In genomic region chr13:59368550-59369449, GRCm38 (mm10) we compare ENCODE assay signal across 22 mouse cellular contexts.
"Had no signal": no experiment of that assay in that cellular context is flagged by ENCODE, and none has a peak within 500 bp of the region (broad histone marks: within the 10 kb centered on the region; RNA-seq: fewer than 3 reads in every experiment).

No protein-coding gene starts in this region.

- H3K27me3 ChIP-seq: liver, embryonic 13.5 days; midbrain, embryonic 12.5 days; neural tube, embryonic 13.5 days had no signal

- ATAC-seq: inflammation-experienced regulatory T-cells, adult 6 months; intestine, embryonic 16.5 days; midbrain, embryonic 16.5 days had no signal

- H3K4me3 ChIP-seq: layer of hippocampus, adult 2 months; limb, embryonic 10.5 days; limb, embryonic 13.5 days; liver, embryonic 13.5 days; midbrain, embryonic 12.5 days; myocyte; neural tube, embryonic 13.5 days had no signal

- H3K36me3 ChIP-seq: limb, embryonic 10.5 days; limb, embryonic 13.5 days; liver, embryonic 13.5 days; midbrain, embryonic 12.5 days; neural tube, embryonic 13.5 days had no signal

- H3K4me2 ChIP-seq: limb, embryonic 13.5 days; liver, embryonic 13.5 days; midbrain, embryonic 12.5 days; neural tube, embryonic 13.5 days had no signal

- H3K4me1 ChIP-seq: liver, embryonic 13.5 days; midbrain, embryonic 12.5 days; neural tube, embryonic 13.5 days had no signal

- H3K9ac ChIP-seq: limb, embryonic 13.5 days; liver, embryonic 13.5 days; midbrain, embryonic 12.5 days; neural tube, embryonic 13.5 days had no signal

- H3K27ac ChIP-seq: layer of hippocampus, adult 2 months; limb, embryonic 10.5 days; limb, embryonic 13.5 days; liver, embryonic 13.5 days; midbrain, embryonic 12.5 days; neural tube, embryonic 13.5 days; stomach, postnatal 0 days had no signal

- H3K9me3 ChIP-seq: limb, embryonic 10.5 days; limb, embryonic 13.5 days; liver, embryonic 13.5 days; midbrain, embryonic 12.5 days; neural tube, embryonic 13.5 days had no signal

- DNase-seq: kidney, adult 2 months; kidney, postnatal 14 days; layer of hippocampus, adult 9-11 months; liver, embryonic 13.5 days; lung, adult 2 months; lung, postnatal 36 days; right cerebral cortex, adult 18-20 months; right cerebral cortex, postnatal 14 days; right cerebral cortex, postnatal 4 days; thymus, adult 2 months; thymus, postnatal 14 days; thymus, postnatal 4 days had no signal
